Mouse (Mus musculus) neural tube, embryonic 14.5 days (tissue): ENCODE results near the gene Rabep1. TPM values are rescaled to one million over a fixed set of nuclear protein-coding genes. Genes with fewer than 3 reads are reported as not detected.

Experiments
- ATAC-seq: fragments of 200-750 bp; cut with Nextera tagmentation; 2 replicates; pipeline ENCODE4 v1.8.0; 2017; ENCODE audit warnings: low read depth, mild to moderate bottlenecking, moderate TSS enrichment, moderate library complexity
- H3K27ac ChIP-seq: fragments of 300-500 bp; sonication (generic); 2 replicates; pipeline ENCODE4 v1.5.1; 2014; ENCODE audit warnings: low read depth, mild to moderate bottlenecking, control low read depth, low read length, moderate library complexity, mixed read lengths
- H3K27me3 ChIP-seq: fragments of 300-500 bp; sonication (generic); 2 replicates; pipeline ENCODE4 v1.6.1; 2014; ENCODE audit warnings: low read length; ENCODE audit not compliant: control insufficient read depth, insufficient read depth
- H3K36me3 ChIP-seq: fragments of 300-500 bp; sonication (generic); 2 replicates; pipeline ENCODE4 v1.6.1; 2014; ENCODE audit warnings: low read length, mixed read lengths; ENCODE audit not compliant: control insufficient read depth, insufficient read depth
- H3K4me1 ChIP-seq: fragments of 300-500 bp; sonication (generic); 2 replicates; pipeline ENCODE4 v1.6.1; 2014; ENCODE audit warnings: low read length; ENCODE audit not compliant: control insufficient read depth, insufficient read depth
- H3K4me2 ChIP-seq: fragments of 300-500 bp; sonication (generic); 2 replicates; pipeline ENCODE4 v1.6.1; 2014; ENCODE audit warnings: mild to moderate bottlenecking, low read depth, low read length, control low read depth
- H3K4me3 ChIP-seq: fragments of 300-500 bp; sonication (generic); 2 replicates; pipeline ENCODE4 v1.5.1; 2014; ENCODE audit warnings: low read depth, low read length, control low read depth, mixed read lengths
- H3K9ac ChIP-seq: fragments of 300-500 bp; sonication (generic); replicated peaks from 2 replicates; pipeline ENCODE4 v1.6.1; 2014; ENCODE audit warnings: low read depth, mild to moderate bottlenecking, control low read depth, low read length, mixed read lengths
- H3K9me3 ChIP-seq: fragments of 300-500 bp; sonication (generic); 2 replicates; pipeline ENCODE4 v1.6.1; 2016; ENCODE audit warnings: low read length; ENCODE audit not compliant: control insufficient read depth
- WGBS: fragments of 180-500 bp; shearing (Covaris S2); extraction: QIAGEN DNeasy Blood & Tissue Kit; methylation state at CpG from one replicate; pipeline ENCODE4 v1.1.7; 2014; 5-methylcytosine and 5-hydroxymethylcytosine counted together
- polyA plus RNA-seq: library from polyadenylated mRNA; unstranded; fragments of >200 nt; fragmentation: Nextera tagmentation; extraction: Ambion mirVana; gene quantifications from 2 replicates; pipeline ENCODE4 v1.2.1, GENCODE M21; 2014

The Rabep1 gene
- polyA plus RNA-seq: 80.7 and 80.9 TPM in 2 replicates

DNA sequence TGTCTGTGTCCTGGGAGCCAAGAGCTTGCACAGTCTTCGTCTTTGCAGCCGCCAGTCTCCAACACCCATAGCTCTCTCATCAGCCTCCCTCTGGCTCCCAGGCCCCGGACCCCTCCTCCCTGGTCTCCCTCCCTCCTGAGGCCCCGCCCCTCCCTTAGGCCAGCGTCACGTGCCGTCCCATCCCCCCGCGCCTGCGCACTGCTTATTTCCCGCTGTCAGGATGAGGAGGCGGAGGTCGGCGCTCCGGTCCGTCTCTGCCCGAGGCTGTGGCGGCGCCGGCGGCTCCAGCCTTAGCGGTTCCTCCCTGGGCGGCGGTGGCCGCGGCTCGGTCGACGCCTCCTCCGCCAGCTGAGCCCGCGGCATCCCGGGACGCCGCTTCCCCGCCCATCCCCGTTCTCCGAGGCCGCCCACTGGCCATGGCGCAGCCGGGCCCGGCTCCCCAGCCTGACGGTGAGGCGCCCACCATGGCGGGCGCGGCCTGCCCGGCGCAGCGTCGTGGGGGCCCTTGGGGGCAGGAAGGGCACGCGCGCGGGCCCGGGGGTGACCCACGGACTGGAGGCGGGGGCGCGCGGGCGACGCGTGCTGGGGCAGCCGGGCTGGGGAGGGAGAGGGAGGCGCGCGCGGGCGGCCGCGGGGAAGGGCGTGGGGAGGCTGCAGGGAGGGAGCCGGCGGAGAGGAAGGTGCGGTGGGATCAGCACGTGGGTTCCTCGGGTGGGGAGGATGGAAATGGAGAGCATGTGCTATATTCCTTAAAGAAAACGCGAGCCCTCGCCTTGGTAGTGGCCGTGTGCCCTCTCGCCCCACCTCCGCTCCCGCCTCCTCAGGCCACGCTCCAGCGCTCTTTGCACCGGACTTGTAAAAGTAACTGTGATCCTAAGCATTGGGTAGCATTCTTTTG, at the start of gene Rabep1:
Gene Rabep1, plus strand, starts transcription at position 220 of the 898 bp plus-strand sequence.
- no peaks in the 10 kb centered on the region for H3K9me3 ChIP-seq
- peak within 1 kb of the TSS; percentile 94 for H3K4me3 ChIP-seq
- peaks cover 12% of the 10 kb centered on the region for H3K4me1 ChIP-seq
- ATAC-seq: peak; percentile 95
- peak within 1 kb of the TSS; percentile 87 for H3K27ac ChIP-seq
- H3K27me3 ChIP-seq: no peaks in the 10 kb centered on the region; the same call in 1 of the 2 replicates
- WGBS: under 1% methylated on average over 59 of the region's 88 CpGs
- peak within 1 kb of the TSS; percentile 98 for H3K9ac ChIP-seq
- H3K36me3 ChIP-seq: no peaks in the 10 kb centered on the region
- H3K4me2 ChIP-seq: peak within 1 kb of the TSS; percentile 89

DNA sequence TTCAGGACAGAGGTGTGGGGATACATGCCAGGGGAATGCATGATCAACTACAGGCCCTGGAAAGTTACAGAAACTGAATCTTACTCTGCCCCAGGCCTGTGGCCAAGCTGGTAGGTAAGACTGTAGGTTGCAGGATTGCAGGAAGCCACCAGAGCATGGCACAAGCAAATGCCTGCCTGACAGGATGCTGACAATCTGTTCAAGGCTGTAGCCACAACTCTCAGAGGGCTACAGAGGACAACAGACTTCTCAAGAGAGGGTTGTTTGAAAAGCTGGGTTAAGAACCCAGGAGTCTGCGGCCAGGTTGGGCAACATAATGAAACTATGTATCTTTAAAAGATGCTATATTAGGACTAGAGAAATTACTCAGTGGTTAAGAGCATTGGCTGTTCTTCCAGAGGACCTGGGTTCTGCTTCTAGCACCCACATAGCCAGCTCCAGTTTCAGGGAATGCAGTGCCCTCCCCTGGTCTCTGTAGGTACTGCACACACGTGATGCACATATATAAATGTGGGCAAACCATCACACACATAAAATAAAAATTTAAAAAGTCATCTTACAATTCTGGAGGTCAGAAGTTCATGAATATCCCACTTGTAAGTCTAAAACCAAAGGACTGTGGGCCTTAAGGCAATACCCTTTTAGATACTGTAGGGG, 42.2 kb upstream of the Rabep1 start:
- H3K4me1 ChIP-seq: no peaks in the 10 kb centered on the region
- H3K27ac ChIP-seq: no peak overlapping the region
- H3K27me3 ChIP-seq: no peaks in the 10 kb centered on the region
- no peaks in the 10 kb centered on the region for H3K36me3 ChIP-seq
- H3K4me3 ChIP-seq: no peak overlapping the region
- no peak overlapping the region for H3K9ac ChIP-seq
- no peaks in the 10 kb centered on the region for H3K9me3 ChIP-seq
- H3K4me2 ChIP-seq: no peak overlapping the region
- 96% methylated on average over 2 of the region's 2 CpGs for WGBS
- ATAC-seq: no peak

DNA sequence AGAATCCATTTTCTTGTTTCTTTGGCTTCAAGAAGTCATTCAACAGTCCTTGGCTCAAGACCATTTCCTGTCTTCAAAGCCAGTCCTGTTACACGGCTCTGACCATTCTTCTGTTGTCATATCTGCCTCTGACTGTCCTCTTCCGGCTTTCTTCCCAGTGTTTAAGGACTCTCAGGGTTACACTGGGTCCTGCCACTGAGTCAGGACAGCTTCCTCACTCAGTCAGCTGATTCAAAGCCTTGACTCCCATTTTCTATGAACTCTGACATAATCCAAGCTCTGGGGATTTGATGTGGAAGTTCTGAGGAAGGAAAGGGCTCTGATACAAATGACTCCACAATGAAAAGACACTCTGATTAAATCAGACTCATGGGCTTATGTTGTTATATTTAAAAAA, 41.7 kb upstream of the Rabep1 start:
- no peak overlapping the region for H3K4me3 ChIP-seq
- H3K9me3 ChIP-seq: no peaks in the 10 kb centered on the region
- no peak overlapping the region for H3K4me2 ChIP-seq
- ATAC-seq: no peak
- H3K27me3 ChIP-seq: no peaks in the 10 kb centered on the region
- H3K36me3 ChIP-seq: no peaks in the 10 kb centered on the region
- 85% methylated on average over 2 of the region's 2 CpGs for WGBS
- H3K27ac ChIP-seq: no peak overlapping the region
- no peak overlapping the region for H3K9ac ChIP-seq
- H3K4me1 ChIP-seq: no peaks in the 10 kb centered on the region

DNA sequence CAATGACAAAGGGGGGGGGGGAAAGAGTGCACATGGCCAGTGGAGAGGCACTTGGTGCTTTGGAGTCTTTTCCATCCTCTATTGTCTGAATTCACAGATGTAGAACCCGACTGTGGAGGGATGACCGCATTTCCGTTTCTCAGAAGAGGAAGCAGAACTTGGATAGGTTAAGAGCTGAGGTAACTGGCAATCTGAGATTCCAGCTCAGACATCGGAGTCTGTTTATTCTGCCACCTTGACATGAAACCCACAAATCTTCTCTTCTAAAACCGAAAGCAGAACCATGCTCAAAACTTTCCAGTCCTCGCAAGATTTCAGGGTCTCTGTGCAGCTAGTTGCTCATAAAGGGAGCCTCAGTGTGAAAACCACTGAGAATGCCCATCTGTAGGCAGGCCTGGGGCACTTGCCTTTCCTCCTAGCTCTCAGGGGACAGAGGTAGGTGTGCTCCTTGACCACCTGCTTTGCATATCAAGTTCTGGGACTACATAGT, 40.8 kb upstream of the Rabep1 start:
- Histone ChIP-seq H3K27me3 (no peaks in the 10 kb centered on the region), H3K4me2 (no peak overlapping the region), H3K4me3 (no peak overlapping the region), H3K36me3 (no peaks in the 10 kb centered on the region), H3K4me1 (no peaks in the 10 kb centered on the region), H3K27ac (no peak overlapping the region), H3K9ac (no peak overlapping the region), H3K9me3 (no peaks in the 10 kb centered on the region)
- ATAC-seq: no peak
- WGBS: 88% methylated on average over 6 of the region's 6 CpGs

DNA sequence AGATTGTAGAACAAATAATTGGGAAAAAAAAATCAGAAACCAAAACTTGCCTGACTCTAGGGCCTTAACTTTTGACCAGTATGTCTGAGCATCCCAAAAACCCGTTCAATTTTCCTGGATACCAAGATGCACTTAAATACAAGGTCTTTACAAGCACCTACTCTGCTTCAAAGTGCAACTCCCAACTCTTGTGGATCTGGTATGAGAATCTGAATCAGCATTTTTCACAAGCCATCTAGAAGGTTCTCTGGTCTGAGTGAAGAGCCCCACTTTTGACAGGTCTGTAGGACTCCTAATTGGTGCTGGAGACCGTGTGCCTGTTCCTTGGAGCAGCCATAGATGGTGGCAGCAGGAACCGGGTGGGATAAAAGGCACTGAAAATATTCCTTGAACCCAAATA, 40.2 kb upstream of the Rabep1 start:
- ATAC-seq: no peak
- H3K9me3 ChIP-seq: no peaks in the 10 kb centered on the region
- H3K9ac ChIP-seq: no peak overlapping the region
- no peaks in the 10 kb centered on the region for H3K27me3 ChIP-seq
- no peak overlapping the region for H3K4me3 ChIP-seq
- WGBS: 83% methylated on average over 3 of the region's 3 CpGs
- no peaks in the 10 kb centered on the region for H3K36me3 ChIP-seq
- H3K4me2 ChIP-seq: no peak overlapping the region
- no peaks in the 10 kb centered on the region for H3K4me1 ChIP-seq
- H3K27ac ChIP-seq: no peak overlapping the region

DNA sequence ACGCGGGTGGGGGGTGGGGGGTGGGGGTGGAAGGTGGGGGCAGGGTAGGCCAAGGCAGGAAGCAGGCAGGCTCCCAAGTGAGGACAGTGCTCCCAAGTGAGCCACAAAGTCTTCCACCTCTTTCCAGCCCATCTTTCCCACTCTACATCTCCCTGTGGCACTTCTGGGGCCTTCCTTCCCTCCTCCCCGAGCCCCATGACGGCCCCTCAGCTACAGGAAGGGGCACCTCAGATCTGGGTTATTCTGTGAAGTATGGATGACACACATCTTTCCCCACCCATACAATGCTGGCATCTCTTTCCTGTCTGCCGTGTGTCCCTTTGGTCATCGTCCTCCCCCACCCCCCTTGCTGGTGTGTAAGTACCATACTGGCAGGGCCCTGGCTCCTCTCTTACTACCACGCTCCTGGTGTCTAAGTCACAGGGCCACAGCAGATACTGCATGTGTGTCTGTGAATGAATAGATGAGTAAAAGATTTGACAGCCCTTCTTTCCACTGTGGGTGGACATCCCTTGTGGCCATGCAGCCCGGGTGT, 38.9 kb upstream of the Rabep1 start:
- no peaks in the 10 kb centered on the region for H3K36me3 ChIP-seq
- no peaks in the 10 kb centered on the region for H3K9me3 ChIP-seq
- no peak overlapping the region for H3K4me3 ChIP-seq
- 84% methylated on average over 7 of the region's 8 CpGs for WGBS
- no peaks in the 10 kb centered on the region for H3K27me3 ChIP-seq
- ATAC-seq: no peak
- H3K4me2 ChIP-seq: no peak overlapping the region
- H3K4me1 ChIP-seq: no peaks in the 10 kb centered on the region
- H3K9ac ChIP-seq: no peak overlapping the region
- no peak overlapping the region for H3K27ac ChIP-seq

DNA sequence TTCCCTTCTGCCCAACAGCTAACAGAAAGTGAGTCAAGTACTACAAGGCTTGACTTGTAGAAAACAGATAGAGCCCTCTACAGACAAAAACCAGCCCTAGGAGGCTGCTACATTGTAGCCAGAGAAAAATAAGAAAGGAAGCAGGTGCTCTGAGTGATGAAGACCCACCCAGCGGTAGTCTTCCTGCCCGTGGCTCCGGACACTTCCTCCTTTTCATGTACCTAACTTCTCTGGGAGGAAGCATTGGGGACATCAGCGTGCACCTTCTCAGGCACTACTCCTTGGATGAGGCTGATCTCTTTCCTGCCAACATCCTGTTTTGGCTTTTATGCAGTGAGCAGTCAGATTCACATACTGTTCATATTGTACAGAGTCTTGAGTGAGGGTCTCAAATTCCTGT, 37.9 kb upstream of the Rabep1 start:
- 86% methylated on average over 4 of the region's 4 CpGs for WGBS
- no peak for ATAC-seq
- Histone ChIP-seq H3K36me3 (no peaks in the 10 kb centered on the region), H3K4me1 (no peaks in the 10 kb centered on the region), H3K27me3 (no peaks in the 10 kb centered on the region), H3K27ac (no peak overlapping the region), H3K4me2 (no peak overlapping the region), H3K9ac (no peak overlapping the region), H3K4me3 (no peak overlapping the region), H3K9me3 (no peaks in the 10 kb centered on the region)

DNA sequence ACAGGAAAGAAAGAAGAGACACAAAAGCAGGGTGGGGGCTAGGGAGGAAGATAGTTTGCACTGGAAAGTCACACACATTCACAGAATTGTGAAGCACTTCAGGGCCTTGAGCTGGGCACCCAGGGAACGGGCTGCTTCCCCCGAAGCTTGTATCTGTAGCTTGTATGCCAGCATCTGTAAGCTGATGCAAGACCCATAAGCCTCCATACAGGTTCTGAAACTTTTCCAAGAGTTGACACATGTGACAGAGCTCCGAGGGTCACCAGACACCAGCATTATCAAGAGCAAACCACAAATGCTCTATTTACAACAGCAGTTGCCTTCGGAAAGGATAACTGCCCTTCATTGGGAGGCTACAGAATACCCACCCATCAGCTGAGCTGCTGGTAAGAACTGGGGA, 36.9 kb upstream of the Rabep1 start:
- H3K27ac ChIP-seq: no peak overlapping the region
- no peaks in the 10 kb centered on the region for H3K4me1 ChIP-seq
- H3K9me3 ChIP-seq: no peaks in the 10 kb centered on the region
- H3K4me2 ChIP-seq: no peak overlapping the region
- no peak for ATAC-seq
- no peak overlapping the region for H3K4me3 ChIP-seq
- 83% methylated on average over 4 of the region's 4 CpGs for WGBS
- H3K27me3 ChIP-seq: no peaks in the 10 kb centered on the region
- no peak overlapping the region for H3K9ac ChIP-seq
- no peaks in the 10 kb centered on the region for H3K36me3 ChIP-seq

DNA sequence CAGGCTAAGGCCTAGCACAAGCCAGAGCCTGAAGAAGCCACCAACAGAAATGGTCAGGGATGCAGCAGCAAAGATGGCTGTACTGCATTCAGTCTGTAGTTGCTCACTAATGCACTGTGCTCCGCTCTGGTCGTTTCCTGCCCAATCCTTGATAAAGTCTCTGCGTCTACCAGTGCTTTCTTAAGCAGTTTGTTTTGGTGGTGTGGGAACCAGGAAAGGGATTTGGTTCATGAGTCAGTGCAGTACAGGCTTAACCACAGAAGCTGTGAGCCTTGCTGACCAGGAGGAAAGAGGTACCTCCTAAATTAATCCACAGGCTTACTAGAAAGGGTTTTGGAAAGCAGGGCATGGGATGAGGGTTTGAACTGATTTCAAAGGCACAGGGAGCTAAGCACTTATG, 36.5 kb upstream of the Rabep1 start:
- Histone ChIP-seq H3K36me3 (no peaks in the 10 kb centered on the region), H3K27ac (no peak overlapping the region), H3K9ac (no peak overlapping the region), H3K4me1 (no peaks in the 10 kb centered on the region), H3K4me3 (no peak overlapping the region), H3K9me3 (no peaks in the 10 kb centered on the region), H3K4me2 (no peak overlapping the region), H3K27me3 (no peaks in the 10 kb centered on the region)
- ATAC-seq: no peak
- WGBS: 87% methylated on average over 3 of the region's 3 CpGs
